Mouse (Mus musculus) forebrain, embryonic 11.5 days (tissue): Measurements from ENCODE around the gene Zfp229. TPM values are rescaled to one million over a fixed set of nuclear protein-coding genes. Genes with fewer than 3 reads are reported as not detected.

Experiments
- polyA plus RNA-seq: library from polyadenylated mRNA; unstranded; fragments of >200 nt; fragmentation: Nextera tagmentation; extraction: Ambion mirVana; gene quantifications from 2 replicates; pipeline ENCODE4 v1.2.1, GENCODE M21; 2014

Gene Zfp229
- polyA plus RNA-seq, 1 experiment from 2014 or later = 8.3 TPM

Other genes starting within 250 kb of the Zfp229 start
- 9.6 TPM in 2 replicates for gene Zfp53, start 241.8 kb upstream of the Zfp229 start, polyA plus RNA-seq
- 1.2 and 1.3 TPM in 2 replicates for gene Zfp52, start 195.3 kb upstream of the Zfp229 start, polyA plus RNA-seq
- 16.3 and 18.6 TPM in 2 replicates for gene Zfp948, start 163.8 kb upstream of the Zfp229 start, polyA plus RNA-seq
- 5.4 and 7.2 TPM in 2 replicates for gene Zfp983, start 80.2 kb upstream of the Zfp229 start, polyA plus RNA-seq
- gene Gm10226, start 38.9 kb upstream of the Zfp229 start, polyA plus RNA-seq = 8.1 and 12.5 TPM in 2 replicates
- gene Zfp760, start 23.1 kb upstream of the Zfp229 start, polyA plus RNA-seq = 22.7 and 25.1 TPM in 2 replicates
- gene Zfp820, start 115.0 kb downstream of the Zfp229 start, polyA plus RNA-seq = 8.6 and 8.7 TPM in 2 replicates
- gene Zfp995, start 179.1 kb downstream of the Zfp229 start, polyA plus RNA-seq = 9.0 and 9.5 TPM in 2 replicates
- 25.6 and 28.8 TPM in 2 replicates for gene Zfp942, start 231.7 kb downstream of the Zfp229 start, polyA plus RNA-seq
- gene Zfp943, start 231.8 kb downstream of the Zfp229 start, polyA plus RNA-seq = 19.0 and 20.7 TPM in 2 replicates